Mouse (Mus musculus) heart, postnatal 4 days (tissue): ENCODE data around the gene Mpeg1. TPM values are rescaled to one million over a fixed set of nuclear protein-coding genes. Genes with fewer than 3 reads are reported as not detected.

Source experiments
- DNase-seq: peaks from one replicate; pipeline ENCODE4 v3.0.0; 2021
- total RNA-seq, 2 experiments: library from RNA; stranded (reverse); gene quantifications; 2 replicates each; pipeline ENCODE4 v1.2.3; 2021

Gene Mpeg1
- total RNA-seq, 2 experiments from 2014 or later, result 4.5 to 5.7 TPM

DNA sequence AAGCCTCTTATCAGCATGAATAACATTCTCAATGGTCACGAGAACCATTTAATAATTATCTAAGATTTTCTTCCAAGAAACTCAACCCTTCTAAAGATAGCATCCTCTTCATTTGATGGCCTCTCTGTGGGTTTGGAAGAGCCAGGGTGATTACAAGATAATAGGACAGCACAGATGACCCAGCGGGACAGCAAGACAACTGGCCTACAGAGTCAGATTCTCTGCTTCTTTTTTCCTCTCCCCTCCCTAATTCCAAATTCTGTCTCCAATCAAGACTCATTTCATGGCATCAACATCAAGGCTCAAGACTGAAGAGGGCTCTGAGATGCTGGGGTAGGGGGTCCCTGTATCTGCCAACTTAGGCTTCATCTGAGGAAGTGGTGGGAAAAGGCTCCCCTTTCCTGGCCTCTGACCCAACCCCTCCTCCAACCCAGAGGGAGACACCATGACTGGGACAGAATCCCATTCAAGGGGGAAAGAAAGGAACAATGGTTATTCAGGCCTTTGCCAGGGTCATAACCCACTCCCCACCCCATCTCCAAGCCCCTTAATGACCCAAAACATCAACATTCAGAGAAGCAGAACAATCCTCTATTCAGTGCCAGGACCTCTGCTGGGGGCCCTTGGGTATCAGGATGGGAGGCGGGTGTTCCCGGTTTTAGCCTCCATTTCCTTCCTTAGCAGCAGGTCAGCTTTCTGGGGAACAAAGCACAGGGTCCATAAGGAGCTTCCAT is 33.0 kb downstream of the Mpeg1 start:
- no peak for DNase-seq

DNA sequence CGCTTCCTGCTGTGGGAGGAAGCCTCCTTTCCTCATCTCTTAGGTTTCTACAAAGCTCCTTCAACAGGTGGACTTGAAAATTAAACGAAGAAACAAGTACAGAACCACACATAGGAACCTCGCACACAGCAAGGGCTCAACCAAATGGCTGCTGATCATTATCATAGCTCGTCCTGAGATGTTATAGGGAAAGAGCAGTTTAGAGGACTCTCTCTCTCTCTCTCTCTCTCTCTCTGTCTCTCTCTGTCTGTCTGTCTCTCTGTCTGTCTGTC is 33.5 kb downstream of the Mpeg1 start:
- DNase-seq, result no peak

DNA sequence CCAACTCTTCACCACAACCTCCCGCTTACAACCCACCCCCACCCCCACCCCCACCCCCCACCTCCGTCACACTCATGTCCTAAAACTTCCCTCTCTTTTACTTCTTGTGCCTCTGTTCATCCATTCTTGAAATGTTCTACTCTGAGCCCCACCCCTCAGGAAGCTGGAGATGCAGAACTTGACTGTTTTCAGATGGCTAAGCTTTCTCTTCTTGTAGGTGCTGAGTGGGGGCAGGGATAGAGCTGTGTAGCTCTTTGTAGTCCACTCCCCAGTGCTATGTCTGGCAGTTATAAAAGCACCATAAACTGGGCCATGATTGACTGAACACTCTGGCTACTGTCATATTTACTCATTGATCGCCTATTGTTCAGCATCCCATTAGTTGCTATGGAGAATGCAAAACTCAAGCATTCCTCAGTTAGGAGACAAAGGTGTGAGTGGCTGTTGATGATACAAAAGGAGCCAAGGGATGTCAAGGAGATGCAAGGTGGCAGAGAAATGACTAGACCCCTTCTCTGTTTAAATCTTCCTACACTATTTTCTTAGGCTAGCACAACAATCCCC is 34.5 kb downstream of the Mpeg1 start:
- no peak for DNase-seq

DNA sequence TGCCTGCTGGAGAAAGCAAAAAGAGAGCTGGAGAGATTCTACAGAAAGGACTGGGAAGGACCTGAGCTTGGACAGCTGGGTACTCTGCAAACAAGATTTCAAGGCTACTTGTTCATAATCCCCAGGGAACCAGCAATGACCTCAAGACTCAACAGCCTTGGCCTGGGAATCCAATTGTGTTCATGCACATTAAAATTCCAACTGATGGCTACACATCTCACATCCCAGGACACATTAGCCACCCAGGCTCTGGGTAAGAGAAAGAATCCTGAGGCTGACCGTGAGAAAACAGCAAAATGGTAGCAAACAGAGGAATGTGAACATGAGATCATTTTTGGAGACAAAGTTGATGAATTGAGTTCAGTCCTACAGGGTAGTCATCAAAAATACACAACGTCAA is 35.7 kb downstream of the Mpeg1 start:
- DNase-seq, result no peak

DNA sequence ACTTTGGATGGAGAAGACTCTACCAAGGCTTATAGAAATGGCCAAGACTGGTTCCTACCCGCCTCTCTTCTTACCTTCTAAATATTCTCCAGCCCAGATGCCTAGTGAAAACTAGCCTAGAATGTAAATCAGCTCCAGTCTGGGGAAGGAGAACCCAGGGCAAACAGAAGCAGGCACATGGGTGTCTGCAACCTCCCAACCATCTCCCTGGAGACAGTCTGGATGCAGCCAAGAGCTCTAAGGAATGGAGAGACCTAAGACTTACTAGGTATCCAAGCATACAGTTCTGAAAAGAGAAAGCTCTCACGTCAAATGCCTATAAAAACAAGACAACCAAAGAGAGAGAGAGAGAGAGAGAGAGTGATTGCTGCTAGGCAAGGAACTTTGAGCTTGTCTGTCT is 37.3 kb downstream of the Mpeg1 start:
- DNase-seq, result no peak

DNA sequence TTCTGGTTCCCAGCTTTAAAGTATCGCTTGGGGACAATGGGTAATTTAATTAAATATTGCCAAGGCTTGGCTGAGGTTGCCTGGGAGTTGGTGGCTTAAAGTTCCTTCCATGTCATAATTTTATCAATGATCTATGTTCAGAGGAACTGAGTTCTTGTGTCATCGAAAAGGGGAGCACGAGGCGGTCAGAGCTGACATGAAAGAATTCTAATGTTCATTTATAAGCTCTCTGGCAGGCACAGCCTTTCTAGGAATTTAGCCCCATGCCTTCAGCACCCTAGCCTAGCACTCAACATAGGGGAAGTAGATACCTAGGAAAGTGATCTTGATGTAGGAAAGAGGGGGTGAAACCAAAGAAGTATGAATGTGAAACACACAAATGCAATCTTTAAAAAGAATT is 37.7 kb downstream of the Mpeg1 start:
- no peak for DNase-seq

DNA sequence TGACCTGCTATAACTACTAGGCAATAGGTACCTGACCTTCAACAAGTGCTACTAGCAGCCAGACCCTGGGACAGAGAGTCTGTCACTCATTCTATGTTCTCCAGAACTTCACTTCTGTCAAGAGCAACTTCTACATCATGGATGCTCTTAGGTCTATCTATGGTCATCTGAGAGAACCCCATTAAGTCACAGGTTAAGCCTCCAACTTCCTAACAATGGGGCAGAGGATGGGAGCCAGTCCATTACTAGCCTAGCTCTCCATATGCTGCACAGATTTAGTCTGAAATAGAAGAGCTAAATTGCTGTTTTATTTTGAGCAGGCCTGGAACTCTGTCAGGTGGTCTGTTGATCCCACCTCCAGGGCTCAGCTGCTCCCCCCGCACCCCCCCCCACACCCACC is 38.4 kb downstream of the Mpeg1 start:
- no peak for DNase-seq

DNA sequence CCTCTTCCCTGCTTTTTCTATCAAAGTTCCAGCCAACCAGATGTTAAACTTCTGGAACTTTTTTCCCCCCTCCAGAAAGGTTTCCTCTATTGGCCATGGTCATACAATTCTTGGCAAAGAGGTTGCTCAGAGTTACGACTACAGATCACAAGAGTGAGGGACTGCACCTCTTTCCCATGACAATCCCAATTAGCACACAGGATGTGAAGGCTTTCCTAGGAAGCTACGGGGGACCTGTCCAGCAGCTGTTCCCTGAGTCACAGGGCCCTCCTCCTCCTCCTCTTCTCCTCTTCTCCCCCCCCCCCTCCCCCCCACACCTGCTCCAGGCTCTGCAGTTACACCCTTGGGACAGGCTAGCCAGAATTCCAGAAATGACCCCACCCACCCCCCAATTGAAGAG is 38.9 kb downstream of the Mpeg1 start:
- DNase-seq, result no peak

DNA sequence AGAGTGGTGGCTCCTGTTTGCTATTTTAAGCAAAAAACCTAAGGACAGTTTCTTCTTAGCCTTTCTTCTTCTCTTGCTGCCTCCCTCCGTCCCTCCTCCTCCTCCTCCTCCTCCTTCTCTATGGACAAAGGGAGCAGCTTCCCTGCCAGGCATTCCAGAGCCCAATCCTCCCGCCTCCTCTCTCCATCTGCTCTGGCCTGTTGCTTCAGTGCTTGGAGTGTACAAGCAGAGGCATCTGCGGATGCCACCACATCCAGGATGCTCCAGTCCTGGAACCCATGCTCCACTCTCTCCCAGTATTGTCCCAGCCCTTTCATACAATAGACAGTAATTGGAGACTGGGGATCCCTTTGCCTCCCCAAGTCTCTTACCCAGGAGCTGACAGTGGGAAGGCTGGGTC is 39.5 kb downstream of the Mpeg1 start:
- peak; percentile 43 for DNase-seq

DNA sequence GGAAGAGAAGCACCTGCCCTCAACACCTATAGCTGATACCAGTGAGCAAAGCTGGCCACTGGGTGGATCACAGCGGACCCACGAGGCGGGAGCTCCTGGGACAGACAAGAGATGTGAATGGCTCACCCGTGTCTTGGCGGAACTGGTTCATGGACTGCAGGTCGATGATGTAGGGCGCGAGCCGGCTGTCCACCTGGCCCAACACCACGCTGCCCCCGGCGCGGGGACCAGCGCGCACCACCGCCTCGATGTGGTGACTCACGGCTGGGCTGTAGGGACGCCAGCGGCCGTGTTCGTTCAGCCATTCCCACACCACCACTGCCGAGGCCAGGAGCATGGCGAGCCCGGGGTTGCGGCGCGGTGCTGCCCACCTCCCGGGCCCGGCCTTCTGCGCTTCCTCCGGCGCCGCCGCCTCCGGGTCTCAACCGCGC is 40.3 kb downstream of the Mpeg1 start:
- peak; percentile 45 for DNase-seq

DNA sequence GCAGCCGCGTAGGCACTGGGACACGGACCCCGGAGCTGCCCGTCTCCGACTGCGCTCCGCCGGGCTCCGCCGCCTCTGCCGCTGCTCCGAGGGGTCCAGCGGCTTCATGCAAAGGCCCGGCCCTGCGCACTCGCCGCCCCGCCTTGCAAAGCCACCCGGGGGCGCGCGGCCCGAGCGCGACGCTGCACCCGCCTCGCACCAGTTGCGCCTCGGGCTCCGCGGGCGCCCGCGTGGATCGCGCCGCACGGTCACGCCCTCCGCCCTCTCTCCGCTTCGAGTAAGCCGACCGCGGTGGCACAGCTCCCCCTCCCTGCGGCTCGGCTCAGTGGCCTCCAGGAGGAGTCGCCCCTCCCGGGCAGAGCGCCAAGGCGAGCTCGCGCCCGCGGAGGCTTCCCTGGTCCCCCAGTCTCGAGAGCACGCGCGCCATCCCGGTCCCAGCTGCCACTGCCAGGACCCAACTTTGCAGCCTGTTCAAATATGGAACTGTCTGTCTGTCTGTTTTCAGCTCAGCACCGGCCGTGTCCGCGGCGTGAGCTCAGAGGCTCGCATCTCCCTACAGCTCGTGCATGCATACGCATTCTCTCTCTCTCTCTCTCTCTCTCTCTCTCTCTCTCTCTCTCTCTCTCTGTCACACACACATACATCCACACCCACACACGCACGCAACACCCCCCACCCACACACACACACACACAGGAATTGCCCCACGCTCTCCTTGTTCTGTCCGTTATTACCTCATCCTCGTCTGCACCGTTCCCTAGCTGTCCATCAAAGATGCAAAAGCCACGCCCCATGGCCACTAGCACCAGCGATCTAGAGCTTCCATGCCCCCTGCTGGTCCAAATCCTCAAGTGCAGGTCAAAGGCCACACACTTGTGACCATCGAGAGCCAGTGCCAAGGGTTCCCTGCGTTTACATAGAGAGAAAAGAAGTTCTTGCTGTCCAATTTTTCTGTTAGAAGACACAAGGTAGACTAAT is 41.1 kb downstream of the Mpeg1 start, which contains the start of gene Dtx4:
TSS of gene Dtx4 (minus strand) at position 85 of the 978 bp plus-strand sequence.
- peak; percentile 96 for DNase-seq

DNA sequence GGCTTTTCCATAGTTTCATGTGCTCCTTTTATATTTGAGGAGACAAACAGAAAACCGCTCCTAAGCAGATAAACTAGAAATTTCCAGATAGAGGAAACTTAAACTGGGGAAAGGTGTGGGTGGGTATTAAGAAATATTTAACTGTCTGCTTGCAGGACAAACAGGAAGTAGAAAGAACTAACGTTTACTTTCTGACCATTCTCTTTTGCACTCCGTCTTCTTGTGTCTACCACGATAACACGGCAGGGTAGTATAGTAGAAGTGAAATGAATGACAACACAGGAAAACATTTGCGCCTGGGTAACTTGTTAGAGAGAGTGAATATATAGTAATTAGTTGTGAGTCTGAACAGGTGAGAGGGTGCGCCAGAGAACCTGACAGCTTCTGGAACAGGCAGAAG is 42.2 kb downstream of the Mpeg1 start:
- DNase-seq, result no peak

DNA sequence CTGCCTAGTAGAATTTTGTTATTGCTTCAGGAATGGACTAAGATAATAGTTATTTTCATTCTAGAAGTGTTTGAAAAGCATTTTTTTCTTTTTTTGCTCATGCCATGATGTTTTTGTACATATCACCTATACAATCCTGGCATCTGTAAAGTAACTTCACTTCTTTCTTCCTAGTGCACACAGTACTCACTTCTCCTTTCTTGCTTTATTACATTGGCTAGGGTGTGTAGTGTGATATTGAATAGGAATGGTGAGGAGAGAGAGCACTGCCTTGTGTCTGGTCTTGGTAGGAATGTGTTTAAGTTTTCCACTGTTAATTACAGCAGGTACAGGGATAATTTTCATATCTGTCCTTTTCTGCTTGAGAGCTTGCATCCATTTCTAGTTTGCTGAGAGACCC is 54.0 kb downstream of the Mpeg1 start:
- DNase-seq, result no peak

Other genes starting within 250 kb of the Mpeg1 start
- gene Olfr1432, start 228.2 kb upstream of the Mpeg1 start, total RNA-seq, result not detected
- not detected for gene Olfr262, start 219.1 kb upstream of the Mpeg1 start, total RNA-seq
- gene Olfr235, start 199.7 kb upstream of the Mpeg1 start, total RNA-seq, result not detected
- not detected for gene Olfr1434, start 180.9 kb upstream of the Mpeg1 start, total RNA-seq
- not detected for gene Olfr1436, start 161.6 kb upstream of the Mpeg1 start, total RNA-seq
- not detected for gene Olfr1437, start 135.7 kb upstream of the Mpeg1 start, total RNA-seq
- not detected for gene Olfr1438-ps1, start 124.9 kb upstream of the Mpeg1 start, total RNA-seq
- not detected for gene Olfr1440, start 73.5 kb upstream of the Mpeg1 start, total RNA-seq
- gene Olfr1441, start 43.3 kb upstream of the Mpeg1 start, total RNA-seq, result not detected
- not detected for gene Pfpl, start 32.9 kb upstream of the Mpeg1 start, total RNA-seq
- gene Dtx4, start 40.7 kb downstream of the Mpeg1 start, total RNA-seq, result 1 to 10 TPM; 7.7 to 8.9 TPM
- 10 to 100 TPM; 23.1 to 23.8 TPM for gene Fam111a, start 85.0 kb downstream of the Mpeg1 start, total RNA-seq
- gene Gm4952, start 139.2 kb downstream of the Mpeg1 start, total RNA-seq, result not detected
- gene Glyat, start 172.5 kb downstream of the Mpeg1 start, total RNA-seq, result not detected
- not detected for gene Olfr1442, start 209.7 kb downstream of the Mpeg1 start, total RNA-seq
- not detected for gene Olfr1443, start 217.3 kb downstream of the Mpeg1 start, total RNA-seq
- not detected for gene Keg1, start 235.0 kb downstream of the Mpeg1 start, total RNA-seq